Mouse (Mus musculus): ENCODE data around the gene Sec1.

DNA sequence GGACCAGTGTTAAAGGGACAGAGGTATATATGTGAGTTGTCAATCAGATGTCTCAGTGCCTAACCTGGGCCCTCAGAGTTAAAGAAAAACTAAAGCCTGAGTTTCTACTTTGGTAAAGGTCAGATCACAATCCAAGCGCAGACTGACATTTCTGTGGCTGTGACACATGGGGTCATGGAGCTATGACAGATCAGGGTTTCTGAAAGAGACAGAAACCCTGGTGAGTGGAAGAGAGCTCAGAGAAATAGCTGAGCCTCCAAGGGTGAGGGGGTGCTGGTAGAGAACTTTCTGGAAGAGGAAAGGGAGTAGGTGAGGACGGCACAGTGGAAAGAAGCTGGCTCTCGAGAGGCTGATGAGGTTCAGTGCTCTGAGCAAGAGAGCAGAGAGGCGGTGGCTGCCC, 47.5 kb downstream of the Sec1 start:
- TF ChIP-seq USF1 (IDR thresholded peaks at IDR 0.05; ENCODE audit: low read depth), result no peak
- no peak for TF ChIP-seq E2F4 (IDR thresholded peaks at IDR 0.05; ENCODE audit: insufficient read depth)
- no peak for TF ChIP-seq POLR2AphosphoS2 (IDR thresholded peaks at IDR 0.05; ENCODE audit: insufficient read length, low read depth)
- TF ChIP-seq POLR2A (IDR thresholded peaks at IDR 0.05; ENCODE audit: insufficient read length, low read depth), result no peak
- no peak for TF ChIP-seq MYOD1 (IDR thresholded peaks at IDR 0.05; ENCODE audit: control insufficient read depth in 1 of 3, insufficient read length in 2 of 3, low read depth in 2 of 3)
- TF ChIP-seq TCF3 (IDR thresholded peaks at IDR 0.05; ENCODE audit: insufficient read length, low read depth), result no peak
- no peak for TF ChIP-seq MYOG (IDR thresholded peaks at IDR 0.05; ENCODE audit: control insufficient read depth in 1 of 3, insufficient read depth in 1 of 3, insufficient read length in 2 of 3, low read depth in 2 of 3)
- no peak for TF ChIP-seq REST (IDR thresholded peaks at IDR 0.05; ENCODE audit: insufficient read depth, insufficient read length)
- no peak for TF ChIP-seq TCF12 (IDR thresholded peaks at IDR 0.05; ENCODE audit: insufficient read depth, poor library complexity, severe bottlenecking)
- no peak for TF ChIP-seq CEBPB (IDR thresholded peaks at IDR 0.05; ENCODE audit: insufficient read depth, poor library complexity, severe bottlenecking)
- no peak for TF ChIP-seq MAX (IDR thresholded peaks at IDR 0.05; ENCODE audit: low read depth)
- no peak for TF ChIP-seq SRF (IDR thresholded peaks at IDR 0.05; ENCODE audit: control insufficient read depth, insufficient read length, low read depth)

Measured in myocyte (in vitro differentiated cells).